Mouse (Mus musculus) adrenal gland, postnatal 4 days (tissue): ENCODE measurements around the gene Pdpk1. TPM values are rescaled to one million over a fixed set of nuclear protein-coding genes. Genes with fewer than 3 reads are reported as not detected.
A peak's percentile ranks its signal among the peaks of the same experiment; 100 is the strongest.

ENCODE experiments used
- DNase-seq, 2 experiments: peaks; one replicate each; pipeline ENCODE4 v3.0.0; 2021 to 2022; ENCODE audit warnings: low spot score in 2 of 2, mixed read lengths in 2 of 2
- long read RNA-seq, 2 experiments: library from polyadenylated mRNA; stranded (forward); transcript quantifications; one replicate each; pipeline ENCODE4 v2.0.0; 2021
- total RNA-seq, 2 experiments: library from RNA; stranded (reverse); gene quantifications; 2 replicates each; pipeline ENCODE4 v1.2.3; 2021

Pdpk1 gene
- 10 to 100 TPM; 51.0 to 51.8 TPM for total RNA-seq
- long read RNA-seq, experiment 1, full-length matches to known transcripts: 2 of 15 reads
- long read RNA-seq, experiment 1, partial matches to known transcripts: 0 of 15 reads
- long read RNA-seq, experiment 1, other reads (novel, unspliced or antisense): 13 of 15 reads
- long read RNA-seq, experiment 2, full-length matches to known transcripts: 7 of 19 reads
- long read RNA-seq, experiment 2, partial matches to known transcripts: 1 of 19 reads
- long read RNA-seq, experiment 2, other reads (novel, unspliced or antisense): 11 of 19 reads

DNA sequence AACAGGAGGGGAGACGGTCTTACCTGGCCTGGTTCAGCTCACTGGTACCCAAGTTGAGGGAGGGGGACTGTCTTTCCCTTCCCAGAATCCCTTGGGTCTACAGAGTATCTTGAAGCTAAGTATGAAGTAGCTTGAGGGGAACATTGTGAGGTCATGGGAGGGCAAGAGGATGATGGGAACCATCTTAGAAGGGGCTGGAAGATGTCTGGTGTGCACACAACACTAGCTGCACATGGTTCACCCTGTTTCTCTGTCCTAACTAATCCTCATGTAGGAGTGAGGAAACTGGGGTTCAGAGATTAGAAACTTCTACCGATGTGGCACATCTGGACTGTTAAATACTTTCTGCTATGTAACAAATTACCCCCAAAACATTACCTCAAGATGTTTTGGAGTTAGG, at the start of gene Pdpk1:
Gene Pdpk1 (minus strand): TSS at position 101 of the 400 bp plus-strand sequence.
- DNase-seq: no peak

GRCm38 (mm10) chr17:24199741-24200140, 49.0 kb upstream of the Pdpk1 start:
- no peak for DNase-seq

- DNase-seq: no peak
Measured at GRCm38 (mm10) chr17:24199252-24199651, 48.5 kb upstream of the Pdpk1 start.

GRCm38 (mm10) chr17:24197032-24197824, 46.5 kb upstream of the Pdpk1 start:
- DNase-seq: no peak

DNA sequence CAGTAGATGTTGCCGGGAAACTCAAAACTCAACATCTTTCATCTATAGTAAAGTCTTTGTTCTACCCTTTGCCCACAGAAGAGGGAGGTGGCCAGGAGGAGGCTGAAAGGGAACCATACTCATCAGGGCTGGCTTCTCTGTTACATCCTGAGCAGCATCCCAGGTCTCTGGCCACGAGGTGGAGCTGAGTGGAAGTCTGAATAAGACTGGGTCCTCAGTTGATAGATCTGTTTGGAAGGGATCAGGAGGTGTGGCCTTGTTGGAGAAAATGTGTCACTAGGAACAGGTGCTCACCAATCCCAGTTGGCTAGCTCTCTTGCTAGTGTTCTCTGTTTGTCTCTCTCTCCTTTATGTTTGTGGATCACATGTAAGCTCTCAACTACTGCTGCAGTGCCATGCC, 44.6 kb upstream of the Pdpk1 start:
- DNase-seq: no peak

GRCm38 (mm10) chr17:24193769-24194168, 43.0 kb upstream of the Pdpk1 start:
- DNase-seq: no peak

GRCm38 (mm10) chr17:24193268-24193667, 42.5 kb upstream of the Pdpk1 start:
- DNase-seq: no peak

DNA sequence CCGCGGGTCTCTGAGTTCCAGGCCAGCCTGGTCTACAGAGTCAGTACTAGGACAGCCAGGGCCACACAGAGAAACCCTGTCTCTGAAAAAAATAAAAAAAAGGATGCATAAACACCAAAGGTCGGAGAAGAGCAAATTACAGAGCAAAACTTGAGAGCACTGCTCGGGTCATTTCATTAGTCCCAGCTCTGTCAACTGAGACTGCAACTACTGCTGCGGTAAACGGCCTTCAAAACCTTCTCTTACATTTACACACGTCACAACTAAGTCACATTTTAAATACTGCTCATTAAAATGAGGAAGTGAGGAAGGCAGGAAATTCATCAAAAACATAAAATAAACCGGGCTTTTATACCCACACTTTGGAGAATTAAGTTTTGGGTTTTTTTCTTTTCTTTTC, 42.1 kb upstream of the Pdpk1 start:
- no peak for DNase-seq

GRCm38 (mm10) chr17:24191481-24191880, 40.8 kb upstream of the Pdpk1 start:
- no peak for DNase-seq

- no peak for DNase-seq
Measured at GRCm38 (mm10) chr17:24190934-24191333, 40.2 kb upstream of the Pdpk1 start.

GRCm38 (mm10) chr17:24174259-24174658, 23.5 kb upstream of the Pdpk1 start:
- no peak for DNase-seq

- peak in 1 of 2 experiments; percentile 44 for DNase-seq
Measured at GRCm38 (mm10) chr17:24173423-24173822, 22.7 kb upstream of the Pdpk1 start.

DNA sequence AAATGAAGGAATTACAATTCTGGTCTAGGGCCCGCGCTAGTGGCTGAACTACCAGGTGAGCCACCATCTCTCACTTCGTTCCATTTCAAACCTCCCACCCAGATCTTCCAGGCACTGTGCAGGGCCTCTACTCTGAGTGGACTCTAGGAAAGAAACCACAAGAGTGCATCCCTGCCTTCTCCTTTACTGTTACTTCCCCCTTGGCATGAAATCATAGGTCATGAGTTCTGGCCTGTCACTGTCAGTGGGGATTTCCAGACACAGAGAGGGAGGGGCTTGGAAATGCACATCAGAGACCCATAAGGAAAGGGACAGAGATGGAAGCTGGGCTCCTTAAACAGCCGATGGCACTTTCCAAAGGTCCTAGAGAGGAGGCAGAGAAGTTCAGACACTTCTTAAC, 21.0 kb upstream of the Pdpk1 start:
- no peak for DNase-seq

- no peak for DNase-seq
Measured at GRCm38 (mm10) chr17:24170729-24171128, 20.0 kb upstream of the Pdpk1 start.

DNA sequence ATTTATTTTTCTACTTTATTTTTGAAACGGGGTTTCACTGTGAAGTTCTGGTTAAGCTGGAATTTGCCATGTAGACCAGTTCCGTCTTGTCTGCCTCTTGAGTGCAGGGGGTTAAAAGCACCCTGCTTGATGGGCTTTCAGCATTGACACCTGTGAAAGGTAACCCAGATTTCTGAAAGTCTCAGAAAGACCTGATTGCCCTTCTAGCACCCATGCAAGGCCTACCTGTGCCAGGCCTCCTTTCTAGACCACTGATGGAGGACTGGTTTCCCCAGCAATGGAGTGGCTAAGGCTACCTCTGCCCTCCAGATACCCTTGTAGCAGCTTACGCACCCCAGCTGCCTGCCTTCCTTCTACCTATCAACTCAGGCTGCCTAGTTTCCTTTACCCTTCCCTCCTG, 19.4 kb upstream of the Pdpk1 start:
- DNase-seq: no peak

- DNase-seq: peak; percentile 88 to 93
Measured at GRCm38 (mm10) chr17:24169317-24170065, 18.8 kb upstream of the Pdpk1 start, which contains the start of gene Atp6v0c. TSS of gene Atp6v0c (minus strand) at chr17:24169702.

DNA sequence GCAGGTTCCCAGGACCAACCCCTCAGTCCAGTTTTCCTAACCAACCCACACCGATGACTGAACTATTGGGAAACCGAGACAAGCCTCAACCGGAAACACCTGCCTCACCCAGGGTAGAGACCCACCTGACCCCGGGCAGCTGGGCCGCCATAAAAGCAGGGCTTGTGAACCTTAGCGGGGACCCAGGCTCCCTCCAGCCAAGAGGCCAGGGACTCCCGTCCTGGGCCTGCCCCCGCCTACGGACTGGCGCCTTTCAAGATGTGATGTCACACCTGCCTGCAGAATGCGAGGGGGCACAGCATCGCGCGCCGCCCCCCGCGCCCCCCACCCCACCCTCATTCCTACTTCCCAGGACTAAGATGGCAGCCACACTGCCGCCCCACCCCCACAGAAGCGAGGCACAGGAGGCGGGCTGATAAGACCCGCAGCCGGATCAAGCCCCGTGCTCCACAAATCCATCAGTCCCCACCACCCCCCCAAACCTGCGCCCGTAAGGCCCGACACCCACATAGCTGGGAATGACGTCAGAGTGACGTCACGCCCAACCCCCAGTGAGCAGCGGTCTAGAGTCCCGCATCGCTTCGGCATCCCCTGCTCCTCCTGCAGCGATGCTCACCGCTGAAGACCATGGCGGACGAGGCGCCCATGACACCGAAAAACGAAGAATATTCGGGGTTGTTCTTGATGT, 18.0 kb upstream of the Pdpk1 start:
- peak; percentile 27 to 35 for DNase-seq

DNA sequence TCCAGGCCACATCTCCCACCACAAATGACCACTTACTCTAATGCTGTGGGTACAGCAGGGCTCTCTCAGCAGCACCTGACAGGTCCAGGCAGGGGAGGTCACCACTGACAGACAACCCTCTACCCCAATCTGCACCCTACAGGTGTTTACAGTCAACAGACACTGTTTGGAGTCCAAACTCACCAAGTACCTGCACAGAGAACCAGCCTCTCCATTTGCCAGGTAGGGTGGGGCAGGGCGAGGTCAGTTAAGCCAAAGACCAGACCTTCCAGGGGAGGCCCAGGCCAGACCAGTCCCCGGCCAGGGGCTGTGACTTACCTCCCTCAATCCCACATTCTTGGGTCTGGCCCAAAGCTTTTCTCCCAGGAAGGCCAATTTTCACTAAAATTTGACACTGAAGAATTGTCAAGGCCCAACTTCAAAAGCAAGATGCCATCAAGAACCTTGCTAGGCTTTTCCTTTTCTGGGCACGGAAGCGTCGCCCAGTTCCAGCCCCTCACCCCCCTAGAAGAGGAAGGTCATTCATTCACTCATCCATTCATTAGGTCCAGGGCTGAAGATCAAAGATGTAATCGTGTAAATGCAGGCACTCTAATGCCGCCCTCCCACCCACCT, 17.3 kb upstream of the Pdpk1 start:
- no peak for DNase-seq

GRCm38 (mm10) chr17:24167120-24167519, 16.4 kb upstream of the Pdpk1 start:
- no peak for DNase-seq

DNA sequence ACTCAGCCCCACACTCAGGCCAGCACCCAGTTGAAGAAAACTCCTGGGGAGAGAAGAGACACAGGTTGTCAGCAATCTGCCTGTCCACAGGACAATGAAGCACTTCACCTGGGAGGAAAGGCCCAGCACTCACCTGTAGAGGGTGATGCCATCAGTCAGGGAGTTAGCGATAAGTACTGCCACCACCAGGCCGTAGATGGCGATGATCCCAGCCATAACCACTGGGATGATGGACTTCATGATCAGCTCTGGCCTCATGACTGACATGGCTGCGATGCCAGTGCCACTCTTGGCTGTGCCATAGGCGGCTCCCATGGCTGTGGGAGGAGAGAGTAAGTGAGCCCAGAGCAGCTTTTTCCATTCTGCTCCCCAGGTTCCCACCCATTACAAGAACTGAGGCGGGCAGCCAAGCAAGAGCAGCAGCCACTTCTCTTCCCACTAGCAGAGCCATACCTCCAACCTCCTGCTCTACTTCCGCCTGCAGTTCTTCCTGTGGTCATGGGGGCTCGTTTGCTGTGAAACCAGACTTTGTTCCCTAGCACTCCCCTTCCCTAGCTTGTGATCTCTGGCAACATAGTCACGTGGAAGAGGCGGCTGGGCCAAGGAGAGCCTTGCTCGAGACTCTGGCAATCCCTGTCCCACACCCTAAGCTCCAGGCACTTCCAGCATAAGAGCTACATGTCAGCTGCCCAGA, 14.0 kb upstream of the Pdpk1 start:
- DNase-seq: no peak
